In genomic region chr12:70749651-70750050, GRCm38 (mm10) we compare ENCODE assay signal across 31 mouse cellular contexts.
DNase-seq lines count a peak whose midpoint lies in the region; ATAC-seq lines count a peak whose summit lies in the region.
"Had no signal": no experiment of that assay in that cellular context is flagged by ENCODE, and none has a peak within 500 bp of the region (broad histone marks: within the 10 kb centered on the region; RNA-seq: fewer than 3 reads in every experiment).

No protein-coding gene starts in this region.

- H3K4me2 ChIP-seq in embryonic facial prominence, embryonic 11.5 days (ENCODE audit: low read depth, low read length), result no peak overlapping the region
- H3K4me2 ChIP-seq: heart, embryonic 15.5 days; hindbrain, embryonic 12.5 days; intestine, embryonic 15.5 days; liver, embryonic 15.5 days; lung, embryonic 14.5 days; midbrain, embryonic 15.5 days had no signal

- H3K9me3 ChIP-seq in embryonic facial prominence, embryonic 11.5 days (replicated peaks; ENCODE audit: control insufficient read depth, low read length), result no peaks in the 10 kb centered on the region
- H3K9me3 ChIP-seq: heart, embryonic 10.5 days; heart, embryonic 15.5 days; hindbrain, embryonic 12.5 days; intestine, embryonic 15.5 days; liver, embryonic 15.5 days; midbrain, embryonic 10.5 days; midbrain, embryonic 15.5 days had no signal

- ATAC-seq in embryonic facial prominence, embryonic 11.5 days (replicated peaks; ENCODE audit: insufficient number of reproducible peaks, low FRiP score, low TSS enrichment, low read depth), result no peak
- ATAC-seq in activated CD4-positive, CD25-positive, alpha-beta regulatory T cell, adult 4 months, result no peak
- ATAC-seq: CD4-positive, CD25-positive, alpha-beta regulatory T cell, adult 4 months; forebrain, embryonic 16.5 days; hindbrain, postnatal 0 days; intestine, embryonic 15.5 days; midbrain, embryonic 15.5 days had no signal

- H3K9ac ChIP-seq in embryonic facial prominence, embryonic 11.5 days (replicated peaks; ENCODE audit: low read length), result no peak overlapping the region
- H3K9ac ChIP-seq: heart, embryonic 15.5 days; hindbrain, embryonic 12.5 days; intestine, embryonic 15.5 days; liver, embryonic 15.5 days; lung, embryonic 14.5 days; midbrain, embryonic 15.5 days had no signal

- 50% methylated on average over 2 of the region's 2 CpGs for WGBS in embryonic facial prominence, embryonic 11.5 days

- peak; percentile 59 for DNase-seq in adrenal gland, adult 8-10 months
- no peak for DNase-seq in adrenal gland, postnatal 25 days
- peak; percentile 63 for DNase-seq in adrenal gland, postnatal 14 days
- peak; percentile 77 for DNase-seq in embryonic facial prominence, embryonic 11.5 days (ENCODE audit: low spot score)
- DNase-seq in forelimb bud, embryonic 11.5 days (ENCODE audit: low read depth, low spot score), result peak; percentile 48
- no peak for DNase-seq in yolk sac, embryonic 10.5 days (ENCODE audit: low spot score)
- no peak for DNase-seq in B cell, adult 2 months
- DNase-seq: cerebellum, adult 18-20 months; cerebellum, postnatal 10 days; gastrocnemius, postnatal 10 days; kidney, adult 2 months; kidney, postnatal 4 days; layer of hippocampus, adult 9-11 months; lung, embryonic 14.5 days; lung, postnatal 14 days; right cerebral cortex, postnatal 4 days; thymus, adult 2 months; thymus, postnatal 36 days had no signal

- peaks cover 4% of the 10 kb centered on the region for H3K4me1 ChIP-seq in embryonic facial prominence, embryonic 11.5 days (ENCODE audit: control insufficient read depth, insufficient read depth, low read length)
- H3K4me1 ChIP-seq: liver, embryonic 15.5 days had no signal

- no peaks in the 10 kb centered on the region for H3K36me3 ChIP-seq in embryonic facial prominence, embryonic 11.5 days (replicated peaks; ENCODE audit: control insufficient read depth, insufficient read depth, low read depth, low read length)
- H3K36me3 ChIP-seq: heart, embryonic 10.5 days; heart, embryonic 15.5 days; hindbrain, embryonic 12.5 days; intestine, embryonic 15.5 days; liver, embryonic 15.5 days; midbrain, embryonic 10.5 days; midbrain, embryonic 15.5 days had no signal

- H3K4me3 ChIP-seq in embryonic facial prominence, embryonic 11.5 days (ENCODE audit: low read depth, low read length), result no peak overlapping the region
- H3K4me3 ChIP-seq: erythroblast, embryonic 14.5 days; heart, embryonic 10.5 days; heart, embryonic 15.5 days; hindbrain, embryonic 12.5 days; intestine, embryonic 15.5 days; liver, embryonic 15.5 days; midbrain, embryonic 10.5 days; midbrain, embryonic 15.5 days had no signal

- no peak overlapping the region for H3K27ac ChIP-seq in embryonic facial prominence, embryonic 11.5 days (replicated peaks; ENCODE audit: low read depth, low read length)
- H3K27ac ChIP-seq: heart, embryonic 10.5 days; heart, embryonic 15.5 days; hindbrain, embryonic 12.5 days; hindbrain, postnatal 0 days; intestine, embryonic 15.5 days; kidney, postnatal 0 days; liver, embryonic 15.5 days had no signal

- no peaks in the 10 kb centered on the region for H3K27me3 ChIP-seq in embryonic facial prominence, embryonic 11.5 days (ENCODE audit: control insufficient read depth, insufficient read depth, low read length)
- H3K27me3 ChIP-seq: heart, embryonic 15.5 days; hindbrain, embryonic 12.5 days; intestine, embryonic 15.5 days; liver, embryonic 15.5 days; midbrain, embryonic 15.5 days had no signal

Comparison
In these comparisons a context has a peak if more than half of its experiments do, and no peak if none do; other contexts are left out.
1. DNase-seq: peak in adrenal gland, adult 8-10 months (single experiment), adrenal gland, postnatal 14 days (single experiment), embryonic facial prominence, embryonic 11.5 days (single experiment) and forelimb bud, embryonic 11.5 days (single experiment); none in adrenal gland, postnatal 25 days (single experiment), yolk sac, embryonic 10.5 days (single experiment) and B cell, adult 2 months (0 of 2).